Mouse (Mus musculus): ENCODE measurements around the gene Nat8f6. TPM values are rescaled to one million over a fixed set of nuclear protein-coding genes. Genes with fewer than 3 reads are reported as not detected.
"Not testable (repeated sequence)": the region's sequence is repeated elsewhere in the genome, so short reads cannot be mapped to it uniquely, and the experiment has no call there.

Nat8f6 gene
- total RNA-seq (2017): not detected in 2 replicates

GRCm38 (mm10) chr6:85820837-85821236 is at the start of gene Nat8f6, which contains the start of gene Nat8f5:
Gene Nat8f6 (minus strand): TSS chr6:85820954.
Gene Nat8f5 (minus strand): TSS chr6:85820972.
- no peak for ATAC-seq (ENCODE audit: extremely low read depth, insufficient number of reproducible peaks, low FRiP score, poor library complexity, severe bottlenecking)

GRCm38 (mm10) chr6:85869006-85869405 is 48.3 kb upstream of the Nat8f6 start, which contains the start of gene Nat8f2:
Gene Nat8f2 (minus strand): TSS chr6:85869158.
- not testable (repeated sequence) for ATAC-seq (ENCODE audit: extremely low read depth, insufficient number of reproducible peaks, low FRiP score, poor library complexity, severe bottlenecking)

GRCm38 (mm10) chr6:85867726-85868690 is 47.3 kb upstream of the Nat8f6 start:
- ATAC-seq (ENCODE audit: extremely low read depth, insufficient number of reproducible peaks, low FRiP score, poor library complexity, severe bottlenecking): no peak

- not testable (repeated sequence) for ATAC-seq (ENCODE audit: extremely low read depth, insufficient number of reproducible peaks, low FRiP score, poor library complexity, severe bottlenecking)
Observed at GRCm38 (mm10) chr6:85866995-85867394, 46.2 kb upstream of the Nat8f6 start.

GRCm38 (mm10) chr6:85866166-85866565 is 45.4 kb upstream of the Nat8f6 start:
- not testable (repeated sequence) for ATAC-seq (ENCODE audit: extremely low read depth, insufficient number of reproducible peaks, low FRiP score, poor library complexity, severe bottlenecking)

GRCm38 (mm10) chr6:85864900-85865639 is 44.3 kb upstream of the Nat8f6 start:
- not testable (repeated sequence) for ATAC-seq (ENCODE audit: extremely low read depth, insufficient number of reproducible peaks, low FRiP score, poor library complexity, severe bottlenecking)

GRCm38 (mm10) chr6:85863840-85864239 is 43.1 kb upstream of the Nat8f6 start:
- no peak for ATAC-seq (ENCODE audit: extremely low read depth, insufficient number of reproducible peaks, low FRiP score, poor library complexity, severe bottlenecking)

GRCm38 (mm10) chr6:85863136-85863535 is 42.4 kb upstream of the Nat8f6 start:
- ATAC-seq (ENCODE audit: extremely low read depth, insufficient number of reproducible peaks, low FRiP score, poor library complexity, severe bottlenecking): no peak

- ATAC-seq (ENCODE audit: extremely low read depth, insufficient number of reproducible peaks, low FRiP score, poor library complexity, severe bottlenecking): no peak
Observed at GRCm38 (mm10) chr6:85862565-85862964, 41.8 kb upstream of the Nat8f6 start.

GRCm38 (mm10) chr6:85861247-85861646 is 40.5 kb upstream of the Nat8f6 start:
- no peak for ATAC-seq (ENCODE audit: extremely low read depth, insufficient number of reproducible peaks, low FRiP score, poor library complexity, severe bottlenecking)

- ATAC-seq (ENCODE audit: extremely low read depth, insufficient number of reproducible peaks, low FRiP score, poor library complexity, severe bottlenecking): no peak
Observed at GRCm38 (mm10) chr6:85856194-85856678, 35.5 kb upstream of the Nat8f6 start.

GRCm38 (mm10) chr6:85853481-85853880 is 32.7 kb upstream of the Nat8f6 start:
- ATAC-seq (ENCODE audit: extremely low read depth, insufficient number of reproducible peaks, low FRiP score, poor library complexity, severe bottlenecking): no peak

GRCm38 (mm10) chr6:85851062-85851773 is 30.5 kb upstream of the Nat8f6 start:
- no peak for ATAC-seq (ENCODE audit: extremely low read depth, insufficient number of reproducible peaks, low FRiP score, poor library complexity, severe bottlenecking)

GRCm38 (mm10) chr6:85849240-85849639 is 28.5 kb upstream of the Nat8f6 start:
- ATAC-seq (ENCODE audit: extremely low read depth, insufficient number of reproducible peaks, low FRiP score, poor library complexity, severe bottlenecking): no peak

- no peak for ATAC-seq (ENCODE audit: extremely low read depth, insufficient number of reproducible peaks, low FRiP score, poor library complexity, severe bottlenecking)
Observed at GRCm38 (mm10) chr6:85848140-85848539, 27.4 kb upstream of the Nat8f6 start.

GRCm38 (mm10) chr6:85846921-85847320 is 26.2 kb upstream of the Nat8f6 start:
- no peak for ATAC-seq (ENCODE audit: extremely low read depth, insufficient number of reproducible peaks, low FRiP score, poor library complexity, severe bottlenecking)

- ATAC-seq (ENCODE audit: extremely low read depth, insufficient number of reproducible peaks, low FRiP score, poor library complexity, severe bottlenecking): not testable (repeated sequence)
Observed at GRCm38 (mm10) chr6:85843677-85844458, 23.1 kb upstream of the Nat8f6 start.

GRCm38 (mm10) chr6:85839982-85840381 is 19.2 kb upstream of the Nat8f6 start:
- no peak for ATAC-seq (ENCODE audit: extremely low read depth, insufficient number of reproducible peaks, low FRiP score, poor library complexity, severe bottlenecking)
